Mouse (Mus musculus): ENCODE measurements around the gene Hist1h2bn. TPM values are rescaled to one million over a fixed set of nuclear protein-coding genes. Genes with fewer than 3 reads are reported as not detected.
"Not testable (repeated sequence)": the region's sequence is repeated elsewhere in the genome, so short reads cannot be mapped to it uniquely, and the experiment has no call there.

Gene Hist1h2bn
- polyA plus RNA-seq, 1 experiment from 2014 or later = not detected

DNA sequence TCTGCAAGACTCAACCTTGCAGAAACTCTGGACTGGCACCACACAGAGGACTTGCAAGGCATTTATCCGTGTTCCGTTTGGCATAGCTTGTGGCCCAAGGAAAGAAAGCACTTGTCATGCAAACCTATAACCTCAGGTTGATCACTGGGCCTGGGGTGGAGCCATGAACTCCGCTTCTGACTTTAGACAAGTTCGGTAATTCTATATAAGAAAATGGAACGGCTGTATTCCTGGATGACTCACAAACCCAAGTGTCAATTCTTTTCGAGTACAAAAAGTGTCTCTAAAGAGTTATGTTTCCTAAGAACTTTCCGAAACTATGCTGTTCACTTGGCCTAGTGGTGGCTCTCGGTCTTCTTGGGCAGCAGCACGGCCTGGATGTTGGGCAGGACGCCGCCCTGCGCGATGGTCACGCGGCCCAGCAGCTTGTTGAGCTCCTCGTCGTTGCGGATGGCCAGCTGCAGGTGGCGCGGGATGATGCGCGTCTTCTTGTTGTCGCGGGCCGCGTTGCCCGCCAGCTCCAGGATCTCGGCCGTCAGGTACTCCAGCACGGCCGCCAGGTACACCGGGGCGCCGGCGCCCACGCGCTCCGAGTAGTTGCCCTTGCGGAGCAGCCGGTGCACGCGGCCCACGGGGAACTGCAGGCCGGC lies 32.7 kb upstream of the Hist1h2bn start:
- H3K79me2 ChIP-seq (ENCODE audit: inconsistent target); H3K36me3 ChIP-seq (ENCODE audit: inconsistent target): not testable (repeated sequence)
- 9% methylated on average over 7 of the region's 44 CpGs for WGBS (ENCODE audit: missing documents)
- Histone ChIP-seq H3K4me3 (ENCODE audit: inconsistent target) (peak overlapping the region; percentile 6; the same call in 1 of the 2 replicates), H3K27ac (peak overlapping the region; percentile 65)

DNA sequence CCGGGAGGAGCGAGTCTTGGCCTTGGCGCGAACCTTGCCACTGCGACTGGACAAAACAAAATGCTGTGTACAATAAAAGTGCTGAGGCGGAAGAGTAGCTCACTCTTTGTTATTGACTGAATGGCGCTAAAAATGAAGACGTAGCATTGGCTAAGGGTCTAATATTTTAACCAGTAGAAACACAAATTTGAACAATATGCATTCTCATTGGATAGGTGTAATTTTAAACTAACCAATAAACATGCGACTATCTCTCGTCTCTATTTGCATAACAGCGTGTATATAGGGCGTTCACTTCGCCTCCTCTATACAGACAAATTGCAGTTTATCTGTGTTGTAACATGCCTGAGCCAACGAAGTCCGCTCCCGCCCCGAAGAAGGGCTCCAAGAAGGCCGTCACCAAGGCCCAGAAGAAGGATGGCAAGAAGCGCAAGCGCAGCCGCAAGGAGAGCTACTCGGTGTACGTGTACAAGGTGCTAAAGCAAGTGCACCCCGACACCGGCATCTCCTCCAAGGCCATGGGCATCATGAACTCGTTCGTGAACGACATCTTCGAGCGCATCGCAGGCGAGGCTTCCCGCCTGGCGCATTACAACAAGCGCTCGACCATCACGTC lies 32.1 kb upstream of the Hist1h2bn start, which contains the start of gene Hist1h2bm:
TSS of gene Hist1h2bm (plus strand) at position 288 of the 616 bp plus-strand sequence.
- H3K27ac ChIP-seq = peak within 1 kb of the TSS; percentile 65
- WGBS (ENCODE audit: missing documents) = 0% methylated on average over 23 of the region's 37 CpGs

DNA sequence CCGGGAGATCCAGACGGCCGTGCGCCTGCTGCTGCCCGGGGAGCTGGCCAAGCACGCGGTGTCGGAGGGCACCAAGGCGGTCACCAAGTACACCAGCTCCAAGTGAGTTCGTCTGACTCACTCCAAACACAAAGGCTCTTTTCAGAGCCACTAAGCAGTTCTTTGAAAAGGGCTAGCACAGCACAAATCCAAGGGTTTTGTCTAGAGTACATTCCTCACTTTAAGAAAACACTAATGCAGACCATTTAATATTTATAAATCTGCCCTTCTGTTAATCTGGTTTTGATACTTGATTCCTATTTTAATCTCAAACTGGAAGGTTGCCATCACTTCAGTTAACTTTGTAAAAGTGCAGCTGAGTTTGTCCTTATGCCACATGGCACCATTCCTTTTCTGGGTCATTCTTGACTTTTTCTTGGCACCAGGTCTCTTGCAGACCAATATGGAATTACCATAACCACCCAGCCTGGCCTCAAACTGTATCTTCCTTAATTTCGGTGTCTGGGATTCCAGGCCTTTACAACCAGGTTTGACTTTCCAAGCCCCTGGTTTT lies 31.5 kb upstream of the Hist1h2bn start:
- 14% methylated on average over 6 of the region's 11 CpGs for WGBS (ENCODE audit: missing documents)
- no peaks in the 10 kb centered on the region for H3K36me3 ChIP-seq (ENCODE audit: inconsistent target)
- peak overlapping the region; percentile 35 for H3K27ac ChIP-seq
- no peaks in the 10 kb centered on the region for H3K79me2 ChIP-seq (ENCODE audit: inconsistent target)
- H3K4me3 ChIP-seq (ENCODE audit: inconsistent target) = no peak overlapping the region

More for the DNA sequence above, 32.1 kb upstream of the Hist1h2bn start, which contains the start of gene Hist1h2bm:
- not testable (repeated sequence) for H3K79me2 ChIP-seq (ENCODE audit: inconsistent target); H3K36me3 ChIP-seq (ENCODE audit: inconsistent target)
- H3K4me3 ChIP-seq (ENCODE audit: inconsistent target) = peak within 1 kb of the TSS; percentile 6; the same call in 1 of the 2 replicates

DNA sequence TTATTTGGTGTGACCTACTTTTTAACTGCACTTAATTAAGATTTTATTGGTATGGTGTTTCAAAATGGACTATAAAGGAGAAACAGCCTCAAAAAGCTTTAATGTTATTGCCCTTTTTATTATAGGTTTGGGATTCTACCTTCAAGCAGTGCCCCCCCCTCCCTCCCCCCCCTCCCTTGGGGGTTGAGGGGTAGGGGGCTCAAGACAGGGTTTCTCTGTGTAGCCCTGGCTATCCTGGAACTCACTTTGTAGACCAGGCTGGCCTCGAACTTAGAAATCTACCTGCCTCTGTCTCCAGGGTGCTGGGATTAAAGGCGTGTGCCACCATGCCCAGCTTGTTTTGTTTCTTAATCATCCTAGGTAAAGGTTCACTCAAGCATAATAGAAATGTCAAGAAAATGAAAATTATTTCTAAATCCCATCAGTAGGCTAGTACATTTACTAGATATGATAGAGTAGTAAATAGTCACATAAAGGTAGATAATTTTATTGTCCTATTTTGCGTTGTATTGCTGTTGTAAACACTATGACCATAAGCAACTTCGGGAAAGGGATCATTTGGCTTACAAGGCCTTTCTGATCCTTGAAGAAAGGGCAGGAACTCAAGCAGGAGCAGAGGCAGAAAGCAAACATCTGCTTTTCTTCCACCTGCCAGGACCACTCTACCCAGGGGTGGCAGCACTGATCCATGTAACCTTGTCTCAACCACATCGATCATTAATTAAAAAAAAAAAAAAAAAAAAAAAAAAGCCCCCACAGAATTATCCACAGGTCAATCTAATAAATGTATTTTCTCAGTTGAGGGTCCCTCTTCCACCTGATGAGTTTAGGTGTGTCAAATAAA lies 30.7 kb upstream of the Hist1h2bn start:
- Histone ChIP-seq H3K36me3 (ENCODE audit: inconsistent target) (no peaks in the 10 kb centered on the region), H3K79me2 (ENCODE audit: inconsistent target) (no peaks in the 10 kb centered on the region), H3K4me3 (ENCODE audit: inconsistent target) (no peak overlapping the region), H3K27ac (peak overlapping the region; percentile 35)
- WGBS (ENCODE audit: missing documents) = 60% methylated on average over 5 of the region's 5 CpGs

DNA sequence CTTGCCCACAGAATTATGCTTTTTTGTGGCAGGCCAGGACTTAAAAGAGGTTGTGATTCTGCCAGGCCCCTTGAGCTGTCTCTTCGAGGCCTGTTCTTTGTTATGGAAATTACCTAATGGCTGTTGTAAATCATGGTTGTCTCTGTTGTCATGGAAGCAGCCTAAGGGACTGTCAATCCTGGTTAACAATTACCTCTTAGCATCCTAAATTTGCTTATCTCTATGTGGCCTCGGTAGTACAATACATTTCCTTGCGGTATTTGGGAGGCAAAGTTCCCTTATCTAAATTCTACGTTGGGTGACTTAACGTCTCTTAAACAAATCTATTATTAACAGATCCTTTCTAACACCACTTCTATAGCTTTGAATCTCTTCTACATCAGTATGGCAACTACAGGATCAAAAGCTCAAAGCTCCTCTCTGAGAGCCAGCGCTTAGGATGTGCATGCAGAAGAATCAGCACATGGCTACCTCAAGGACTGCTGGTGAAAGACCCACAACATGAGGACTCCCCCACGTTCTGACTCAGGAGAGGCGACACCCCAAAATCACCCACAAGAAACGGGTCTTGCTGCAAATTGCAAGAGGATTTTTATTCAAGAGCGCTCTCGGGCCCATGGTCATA lies 25.9 kb upstream of the Hist1h2bn start:
- WGBS (ENCODE audit: missing documents) = 82% methylated on average over 8 of the region's 11 CpGs
- H3K36me3 ChIP-seq (ENCODE audit: inconsistent target) = no peaks in the 10 kb centered on the region
- no peak overlapping the region for H3K4me3 ChIP-seq (ENCODE audit: inconsistent target)
- H3K79me2 ChIP-seq (ENCODE audit: inconsistent target) = no peaks in the 10 kb centered on the region
- no peak overlapping the region for H3K27ac ChIP-seq

GRCm38 (mm10) chr13:21729544-21729943 lies 24.4 kb upstream of the Hist1h2bn start:
- H3K79me2 ChIP-seq (ENCODE audit: inconsistent target) = no peaks in the 10 kb centered on the region
- WGBS (ENCODE audit: missing documents) = 100% methylated on average over 1 of the region's 1 CpGs
- no peak overlapping the region for H3K27ac ChIP-seq
- no peak overlapping the region for H3K4me3 ChIP-seq (ENCODE audit: inconsistent target)
- H3K36me3 ChIP-seq (ENCODE audit: inconsistent target) = no peaks in the 10 kb centered on the region

GRCm38 (mm10) chr13:21733466-21733865 lies 20.5 kb upstream of the Hist1h2bn start:
- Histone ChIP-seq H3K27ac (no peak overlapping the region), H3K4me3 (ENCODE audit: inconsistent target) (no peak overlapping the region), H3K36me3 (ENCODE audit: inconsistent target) (no peaks in the 10 kb centered on the region), H3K79me2 (ENCODE audit: inconsistent target) (no peaks in the 10 kb centered on the region)
- 87% methylated on average over 5 of the region's 5 CpGs for WGBS (ENCODE audit: missing documents)

DNA sequence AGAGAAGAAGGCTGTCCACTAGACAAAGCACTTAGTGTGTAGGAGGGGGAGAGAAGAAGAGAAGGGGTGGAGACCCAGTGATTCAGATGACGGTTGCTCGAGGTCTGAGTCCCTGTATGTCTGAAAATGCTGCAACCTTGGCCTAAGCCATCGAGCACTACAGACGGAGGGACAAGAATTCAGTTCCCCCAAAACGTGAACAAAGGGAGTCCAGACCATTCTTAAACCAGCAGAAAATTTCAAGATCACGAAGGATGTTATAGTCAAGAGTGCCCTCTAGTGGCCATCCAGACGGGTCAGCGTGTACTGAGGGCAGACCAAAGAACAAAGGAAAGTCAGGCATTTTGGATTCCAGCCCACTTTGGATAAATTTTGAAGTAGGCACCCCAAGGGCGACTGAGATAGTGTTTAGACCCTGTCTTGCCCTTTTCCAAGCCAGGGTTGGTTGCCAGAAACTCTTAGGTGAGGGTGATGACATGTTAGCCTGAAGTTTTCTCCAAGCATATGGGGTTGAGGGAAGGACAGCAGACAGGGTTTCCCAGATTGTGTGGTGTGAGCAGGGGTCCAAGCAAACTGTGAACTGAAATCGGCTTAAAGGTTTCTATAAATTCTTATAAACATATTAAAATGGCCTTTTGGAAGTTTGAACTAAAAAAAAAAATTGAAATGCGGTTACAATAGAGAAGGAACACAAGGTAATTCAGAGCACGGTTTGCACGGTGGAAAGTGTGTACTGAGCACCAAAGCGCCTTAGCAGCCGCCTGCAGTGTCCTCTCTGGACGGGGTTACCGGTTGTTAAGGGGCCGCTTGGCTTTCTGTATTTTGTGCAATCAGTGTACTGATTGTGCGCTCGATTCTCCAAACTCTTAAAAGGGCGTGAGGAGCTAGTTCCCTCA lies 19.7 kb upstream of the Hist1h2bn start:
- Histone ChIP-seq H3K27ac (peak overlapping the region; percentile 75), H3K79me2 (ENCODE audit: inconsistent target) (no peaks in the 10 kb centered on the region), H3K4me3 (ENCODE audit: inconsistent target) (peak overlapping the region; percentile 25), H3K36me3 (ENCODE audit: inconsistent target) (no peaks in the 10 kb centered on the region)
- WGBS (ENCODE audit: missing documents) = 2% methylated on average over 21 of the region's 21 CpGs

DNA sequence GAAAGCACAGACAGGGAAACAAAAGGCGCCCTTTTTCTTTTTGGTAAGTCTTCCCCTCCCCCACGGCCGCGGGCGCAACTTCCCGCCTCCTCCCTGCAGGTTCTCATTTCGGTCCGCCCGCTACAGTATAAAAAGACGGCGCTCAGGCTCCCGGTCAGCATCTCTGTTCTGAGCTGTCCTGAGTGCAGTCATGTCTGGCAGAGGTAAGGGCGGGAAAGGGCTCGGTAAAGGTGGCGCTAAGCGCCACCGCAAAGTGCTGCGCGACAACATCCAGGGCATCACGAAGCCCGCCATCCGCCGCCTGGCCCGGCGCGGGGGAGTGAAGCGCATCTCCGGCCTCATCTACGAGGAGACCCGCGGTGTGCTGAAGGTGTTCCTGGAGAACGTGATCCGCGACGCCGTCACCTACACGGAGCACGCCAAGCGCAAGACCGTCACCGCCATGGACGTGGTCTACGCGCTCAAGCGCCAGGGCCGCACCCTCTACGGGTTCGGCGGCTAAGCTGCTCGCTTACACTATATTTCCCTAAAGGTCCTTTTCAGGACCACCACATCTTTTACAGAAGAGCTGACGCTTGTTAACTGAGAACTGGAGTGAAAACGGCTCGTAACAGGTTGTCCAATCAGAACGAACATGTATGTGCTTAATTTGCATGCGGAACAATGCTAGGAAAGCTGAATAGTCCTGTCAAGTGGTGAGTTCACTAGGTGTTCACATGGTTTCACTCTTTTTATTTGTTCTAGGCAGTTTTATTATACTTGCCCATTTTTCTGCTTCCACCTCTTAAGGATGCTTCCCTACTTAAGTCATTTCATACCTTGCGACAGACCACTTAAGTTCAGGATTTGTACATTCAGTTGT lies 18.8 kb upstream of the Hist1h2bn start, which contains the start of gene Hist1h4j:
TSS of gene Hist1h4j (plus strand) at position 159 of the 862 bp plus-strand sequence.
- peak within 1 kb of the TSS; percentile 25 for H3K4me3 ChIP-seq (ENCODE audit: inconsistent target)
- WGBS (ENCODE audit: missing documents) = 1% methylated on average over 31 of the region's 56 CpGs

DNA sequence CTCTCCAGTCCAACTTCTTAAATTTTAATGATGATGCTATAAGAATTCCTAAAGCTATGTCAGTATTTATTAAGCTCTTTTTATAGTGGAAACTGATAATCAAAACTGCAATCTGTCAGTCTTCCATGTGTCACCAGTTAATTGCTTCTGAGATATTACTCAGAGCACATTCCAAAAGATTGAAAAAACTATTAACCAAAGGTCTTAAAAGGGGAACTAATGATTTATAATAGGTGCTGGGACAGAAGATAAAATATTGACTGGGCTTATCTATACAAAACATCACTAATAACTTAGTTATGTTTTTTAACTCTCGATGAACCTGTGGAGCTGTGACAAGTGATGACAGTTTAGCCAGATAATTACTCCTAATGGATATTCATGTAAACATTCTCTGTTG lies 8.9 kb upstream of the Hist1h2bn start:
- Histone ChIP-seq H3K4me3 (ENCODE audit: inconsistent target) (no peak overlapping the region), H3K79me2 (ENCODE audit: inconsistent target) (peaks cover 33% of the 10 kb centered on the region), H3K27ac (no peak overlapping the region), H3K36me3 (ENCODE audit: inconsistent target) (no peaks in the 10 kb centered on the region)
- WGBS (ENCODE audit: missing documents) = 70% methylated on average over 1 of the region's 1 CpGs

More for the DNA sequence above, 18.8 kb upstream of the Hist1h2bn start, which contains the start of gene Hist1h4j:
- peak within 1 kb of the TSS; percentile 75 for H3K27ac ChIP-seq
- not testable (repeated sequence) for H3K36me3 ChIP-seq (ENCODE audit: inconsistent target); H3K79me2 ChIP-seq (ENCODE audit: inconsistent target)

GRCm38 (mm10) chr13:21749387-21750158 lies 4.3 kb upstream of the Hist1h2bn start:
- Histone ChIP-seq H3K27ac (peak overlapping the region; percentile 40), H3K36me3 (ENCODE audit: inconsistent target) (no peaks in the 10 kb centered on the region), H3K4me3 (ENCODE audit: inconsistent target) (peak overlapping the region; percentile 43), H3K79me2 (ENCODE audit: inconsistent target) (peaks cover 35% of the 10 kb centered on the region)
- WGBS (ENCODE audit: missing documents) = 11% methylated on average over 4 of the region's 5 CpGs
